Mouse (Mus musculus) C2C12 (cell line): Measurements from ENCODE around the gene L3hypdh. TPM values are rescaled to one million over a fixed set of nuclear protein-coding genes. Genes with fewer than 3 reads are reported as not detected.

Experiments
- H3K27me3 ChIP-seq: one replicate; pipeline ENCODE4 v1.6.1; 2011; ENCODE audit not compliant: control insufficient read depth, insufficient read depth, insufficient read length
- H3K36me3 ChIP-seq: one replicate; pipeline ENCODE4 v1.6.1; 2011; ENCODE audit not compliant: control insufficient read depth, insufficient read depth
- H3K4me3 ChIP-seq: one replicate; pipeline ENCODE4 v1.5.1; 2011; ENCODE audit warnings: mild to moderate bottlenecking, control low read depth; ENCODE audit not compliant: poor library complexity, insufficient read depth, severe bottlenecking
- H3K79me2 ChIP-seq: one replicate; pipeline ENCODE4 v1.6.1; 2011; ENCODE audit not compliant: control insufficient read depth, insufficient read depth
- H3K79me3 ChIP-seq: one replicate; pipeline ENCODE4 v1.6.1; 2011; ENCODE audit warnings: low read depth, control low read depth
- H3ac ChIP-seq: one replicate; pipeline ENCODE3; 2011; ENCODE audit warnings: low read depth; ENCODE audit not compliant: control insufficient read depth, insufficient read length
- CEBPB ChIP-seq: IDR thresholded peaks from one replicate; pipeline ENCODE4 v1.6.1; 2011; ENCODE audit warnings: low read depth, mild to moderate bottlenecking, control low read depth, moderate library complexity
- CTCF ChIP-seq: IDR thresholded peaks from one replicate; pipeline ENCODE4 v1.5.1; 2011; ENCODE audit not compliant: control insufficient read depth, insufficient read depth, insufficient read length
- FOSL1 ChIP-seq: IDR thresholded peaks from one replicate; pipeline ENCODE4 v1.8.0; 2011; ENCODE audit warnings: mild to moderate bottlenecking, low read length; ENCODE audit not compliant: poor library complexity, insufficient read depth, severe bottlenecking
- MAX ChIP-seq: IDR thresholded peaks from one replicate; pipeline ENCODE4 v1.6.1; 2011; ENCODE audit warnings: mild to moderate bottlenecking, control low read depth
- MYOD1 ChIP-seq: IDR thresholded peaks from one replicate; pipeline ENCODE4 v1.6.1; 2011; ENCODE audit warnings: low read depth; ENCODE audit not compliant: control insufficient read depth, insufficient read length
- MYOG ChIP-seq: IDR thresholded peaks from one replicate; pipeline ENCODE4 v1.6.1; 2011; ENCODE audit not compliant: control insufficient read depth, insufficient read length; ENCODE audit errors: extremely low read depth
- USF1 ChIP-seq: IDR thresholded peaks from one replicate; pipeline ENCODE4 v1.6.1; 2011; ENCODE audit warnings: low read depth, mild to moderate bottlenecking, control low read depth, moderate library complexity
- microRNA-seq: library from miRNA; unstranded; fragments of <30 nt; microRNA quantifications from one replicate; pipeline ENCODE4, GENCODE M21; 2019; ENCODE audit warnings: borderline microRNAs expressed
- polyA plus RNA-seq: library from polyadenylated mRNA; unstranded; fragments of >200 nt; fragmentation: generic; extraction: Trizol; gene quantifications from one replicate; pipeline ENCODE4 v1.2.1, GENCODE M21; 2012; ENCODE audit warnings: missing spikeins

The L3hypdh gene
- polyA plus RNA-seq, 1 experiment: 3.1 TPM

DNA sequence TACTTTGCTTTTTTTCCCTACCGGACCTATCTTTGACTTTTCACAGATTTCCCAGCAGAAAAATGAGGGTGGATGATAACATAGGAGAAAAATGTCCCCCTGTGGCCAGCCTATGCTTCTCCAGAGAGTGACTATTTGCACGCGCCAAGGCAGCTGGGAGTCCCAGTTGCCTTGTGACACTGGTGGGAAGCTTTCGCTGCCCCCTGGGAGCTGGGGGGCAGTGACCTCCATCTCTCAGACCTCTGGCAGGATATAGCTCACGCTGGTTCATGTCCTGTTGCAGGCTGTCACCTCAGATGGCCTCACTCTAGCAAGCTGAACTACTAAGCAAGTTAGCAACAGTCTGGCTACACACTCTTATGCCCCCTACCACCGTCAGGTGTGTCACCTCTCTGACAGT is 53.4 kb downstream of the L3hypdh start:
- Histone ChIP-seq H3K79me2 (no peaks in the 10 kb centered on the region), H3K4me3 (no peak overlapping the region), H3K79me3 (no peaks in the 10 kb centered on the region), H3ac (no peak overlapping the region), H3K27me3 (no peaks in the 10 kb centered on the region), H3K36me3 (no peaks in the 10 kb centered on the region)
- no peak for TF ChIP-seq FOSL1
- no peak for TF ChIP-seq USF1
- no peak for TF ChIP-seq MAX
- no peak for TF ChIP-seq CTCF
- no peak for TF ChIP-seq CEBPB
- no peak for TF ChIP-seq MYOG
- TF ChIP-seq MYOD1: no peak

DNA sequence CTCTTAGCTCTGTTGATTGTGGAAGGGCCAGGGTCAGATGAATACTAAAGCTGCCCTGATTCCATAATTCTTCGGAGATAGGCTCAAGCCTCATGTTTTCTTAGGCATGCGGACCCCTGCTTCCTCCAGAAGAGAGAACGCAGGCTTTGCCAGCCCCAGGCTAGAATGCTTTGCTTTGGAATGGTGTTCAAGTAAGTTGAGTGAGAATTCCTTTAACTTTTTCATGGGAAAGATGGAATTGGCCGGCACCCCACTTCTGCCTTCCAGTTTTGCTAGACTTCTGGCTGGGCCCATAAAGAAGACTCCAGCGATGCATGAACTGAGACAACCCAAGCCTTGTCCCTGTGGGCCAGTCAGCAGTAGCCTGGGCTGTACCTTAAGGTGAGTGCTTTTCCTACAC is 54.1 kb downstream of the L3hypdh start:
- H3ac ChIP-seq: no peak overlapping the region
- TF ChIP-seq USF1 (no peak), MYOG (no peak), MAX (no peak), CTCF (no peak), CEBPB (no peak), FOSL1 (no peak), MYOD1 (no peak)
- no peaks in the 10 kb centered on the region for H3K79me3 ChIP-seq
- H3K36me3 ChIP-seq: no peaks in the 10 kb centered on the region
- H3K79me2 ChIP-seq: no peaks in the 10 kb centered on the region
- no peaks in the 10 kb centered on the region for H3K27me3 ChIP-seq
- H3K4me3 ChIP-seq: no peak overlapping the region

DNA sequence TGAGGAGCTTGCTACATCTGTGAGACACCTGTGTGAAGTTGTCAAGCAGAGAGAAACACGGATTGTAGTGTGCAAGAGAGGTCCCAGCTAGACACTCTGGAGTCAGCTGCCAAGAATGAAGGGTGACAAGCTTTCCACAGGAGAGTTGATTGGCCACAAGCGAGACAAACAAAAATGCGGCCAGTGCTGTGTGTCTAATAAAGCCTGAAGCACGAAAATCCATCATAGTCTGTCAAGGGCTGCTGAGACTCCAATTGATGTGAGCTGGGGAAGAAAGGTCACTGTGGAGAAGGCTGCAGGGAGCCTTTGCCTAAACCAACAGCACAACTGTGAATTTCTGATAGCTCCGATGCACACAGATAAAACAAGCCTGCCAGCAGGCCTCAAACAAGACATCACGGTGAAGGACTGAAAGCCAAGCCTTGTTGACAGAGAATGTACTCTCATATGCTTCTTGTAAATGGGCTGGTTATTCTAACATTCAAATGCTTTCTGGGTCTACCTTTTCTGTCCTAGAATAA is 59.9 kb downstream of the L3hypdh start:
- Histone ChIP-seq H3K27me3 (no peaks in the 10 kb centered on the region), H3K79me3 (no peaks in the 10 kb centered on the region), H3K4me3 (no peak overlapping the region), H3K36me3 (no peaks in the 10 kb centered on the region), H3K79me2 (no peaks in the 10 kb centered on the region), H3ac (no peak overlapping the region)
- TF ChIP-seq MYOD1: no peak
- TF ChIP-seq MYOG: no peak
- TF ChIP-seq CTCF: no peak
- TF ChIP-seq CEBPB: no peak
- TF ChIP-seq FOSL1: no peak
- TF ChIP-seq MAX: no peak
- no peak for TF ChIP-seq USF1

DNA sequence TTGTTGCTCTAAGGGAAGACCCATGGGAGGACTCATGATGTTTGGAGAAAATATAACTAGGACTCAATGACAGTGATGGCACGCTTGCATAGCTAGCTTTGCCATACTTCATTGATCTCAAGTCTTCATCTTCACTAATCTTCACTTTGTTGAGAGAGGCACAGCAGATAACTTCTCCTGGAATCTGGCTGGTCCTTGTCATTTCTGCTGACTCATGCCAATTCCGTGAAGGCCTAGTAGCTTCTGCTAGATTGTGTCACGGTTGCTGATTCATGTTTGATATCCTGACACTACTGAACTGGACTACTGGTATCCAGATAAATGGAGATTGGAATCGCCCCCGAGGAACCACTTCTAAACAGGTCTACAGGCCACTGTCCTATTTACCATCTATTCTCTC is 61.7 kb downstream of the L3hypdh start:
- Histone ChIP-seq H3K79me2 (no peaks in the 10 kb centered on the region), H3K27me3 (no peaks in the 10 kb centered on the region), H3K79me3 (no peaks in the 10 kb centered on the region), H3K36me3 (no peaks in the 10 kb centered on the region), H3K4me3 (no peak overlapping the region), H3ac (no peak overlapping the region)
- TF ChIP-seq MYOG: no peak
- no peak for TF ChIP-seq CTCF
- no peak for TF ChIP-seq MAX
- TF ChIP-seq FOSL1: no peak
- no peak for TF ChIP-seq USF1
- no peak for TF ChIP-seq MYOD1
- no peak for TF ChIP-seq CEBPB

Small RNAs within 50 kb of the gene (microRNA-seq; reads per million reads assigned to microRNA genes)
- not detected for gene Gm24466

Other genes with a start within 250 kb of the L3hypdh start
- 0.11 TPM for gene Gpr135, start 14.3 kb downstream of the L3hypdh start, polyA plus RNA-seq
- 19.4 TPM for gene Jkamp, start 150 bp upstream of the L3hypdh start, polyA plus RNA-seq
- gene Ccdc175, start 99.6 kb upstream of the L3hypdh start, polyA plus RNA-seq: not detected